Mouse (Mus musculus): ENCODE measurements at regions not wholly inside any gene's neighbourhood (a gene's known extent, or its start where the extent isn't known, plus 50 kb on each side); places are given as distances from the start of the nearest gene placed in this dataset.
A peak's percentile ranks its signal among the peaks of the same experiment; 100 is the strongest.

DNA sequence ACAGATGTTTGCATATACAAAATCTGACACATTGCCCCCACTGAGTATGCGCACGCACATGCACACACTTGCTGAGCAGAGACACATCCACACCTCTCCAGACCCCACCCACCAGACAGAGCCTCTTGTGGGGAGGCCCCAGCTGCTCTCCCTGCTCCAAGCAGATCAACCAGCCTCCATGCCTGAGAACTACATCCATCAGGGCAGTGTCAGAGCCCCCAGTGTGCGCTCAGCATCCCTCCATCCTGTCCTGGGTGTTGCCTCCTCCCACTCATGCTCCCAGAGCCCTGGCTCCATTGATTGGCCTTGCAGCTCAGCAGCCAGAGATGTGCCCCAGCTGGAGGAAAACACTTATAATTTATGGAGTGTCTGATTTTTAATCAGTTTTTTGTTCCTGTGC, 124.1 kb upstream of the Rpl38 start:
- H3K4me3 ChIP-seq, result no peak overlapping the region
- peak; percentile 85 for ATAC-seq (ENCODE audit: borderline replicate concordance, extremely low read depth, low FRiP score, low TSS enrichment)
- 35% methylated on average over 3 of the region's 3 CpGs for WGBS
- peaks cover 10% of the 10 kb centered on the region for H3K4me1 ChIP-seq
- no peak overlapping the region for H3K27ac ChIP-seq
- H3K9me3 ChIP-seq, result no peaks in the 10 kb centered on the region
- H3K36me3 ChIP-seq, result no peaks in the 10 kb centered on the region
- no peak overlapping the region for H3K9ac ChIP-seq
- no peak overlapping the region for H3K4me2 ChIP-seq
- H3K27me3 ChIP-seq, result no peaks in the 10 kb centered on the region

DNA sequence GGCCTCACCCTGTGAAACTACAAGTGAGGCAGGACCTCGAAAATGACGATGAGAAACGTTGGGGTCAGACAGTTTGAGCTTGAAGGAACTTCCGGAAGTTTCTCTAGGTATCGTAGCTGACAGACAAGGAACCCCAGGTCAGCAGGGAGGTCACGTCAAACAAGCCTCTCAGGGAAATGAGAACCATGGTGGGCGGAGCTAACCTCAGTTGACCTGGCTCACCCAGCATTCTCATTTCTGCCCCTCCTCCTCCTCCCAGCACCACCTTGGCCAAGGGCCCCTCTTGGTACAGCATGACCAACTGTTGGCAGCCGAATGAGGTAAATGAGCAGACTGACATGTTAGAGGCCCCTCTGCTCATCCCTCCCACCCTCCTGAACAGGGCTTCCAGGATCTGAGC, 126.2 kb upstream of the Rpl38 start:
- no peak overlapping the region for H3K4me2 ChIP-seq
- H3K9ac ChIP-seq, result no peak overlapping the region
- peaks cover 10% of the 10 kb centered on the region for H3K4me1 ChIP-seq
- H3K4me3 ChIP-seq, result no peak overlapping the region
- WGBS, result 56% methylated on average over 8 of the region's 8 CpGs
- no peak; the same call in 1 of the 2 replicates for ATAC-seq (ENCODE audit: borderline replicate concordance, extremely low read depth, low FRiP score, low TSS enrichment)
- no peaks in the 10 kb centered on the region for H3K27me3 ChIP-seq
- no peaks in the 10 kb centered on the region for H3K9me3 ChIP-seq
- H3K36me3 ChIP-seq, result no peaks in the 10 kb centered on the region
- H3K27ac ChIP-seq, result no peak overlapping the region

DNA sequence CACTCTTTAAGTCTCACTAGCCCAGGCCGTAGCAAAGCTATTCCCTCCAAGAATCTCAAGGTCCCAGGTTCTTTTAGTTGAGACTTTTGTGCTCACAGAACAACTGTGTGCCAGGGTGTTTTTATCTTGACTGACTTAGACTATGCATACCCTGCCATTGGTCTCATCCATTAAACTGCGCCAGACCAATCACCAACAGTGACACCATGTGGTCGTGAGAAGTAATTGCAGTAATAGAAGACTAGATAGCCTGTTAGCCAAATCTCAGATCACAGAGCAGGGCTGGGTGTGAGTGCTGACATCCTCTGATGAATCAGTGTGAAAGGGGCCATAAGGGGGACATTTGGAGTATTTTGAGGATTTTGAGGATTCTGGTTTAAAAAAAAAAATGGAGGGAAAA, 127.8 kb upstream of the Rpl38 start:
- Histone ChIP-seq H3K4me3 (no peak overlapping the region), H3K27ac (no peak overlapping the region), H3K36me3 (no peaks in the 10 kb centered on the region), H3K9ac (no peak overlapping the region), H3K4me1 (peaks cover 10% of the 10 kb centered on the region), H3K27me3 (no peaks in the 10 kb centered on the region), H3K9me3 (no peaks in the 10 kb centered on the region), H3K4me2 (no peak overlapping the region)
- WGBS, result 68% methylated on average over 3 of the region's 3 CpGs
- ATAC-seq (ENCODE audit: borderline replicate concordance, extremely low read depth, low FRiP score, low TSS enrichment), result no peak

DNA sequence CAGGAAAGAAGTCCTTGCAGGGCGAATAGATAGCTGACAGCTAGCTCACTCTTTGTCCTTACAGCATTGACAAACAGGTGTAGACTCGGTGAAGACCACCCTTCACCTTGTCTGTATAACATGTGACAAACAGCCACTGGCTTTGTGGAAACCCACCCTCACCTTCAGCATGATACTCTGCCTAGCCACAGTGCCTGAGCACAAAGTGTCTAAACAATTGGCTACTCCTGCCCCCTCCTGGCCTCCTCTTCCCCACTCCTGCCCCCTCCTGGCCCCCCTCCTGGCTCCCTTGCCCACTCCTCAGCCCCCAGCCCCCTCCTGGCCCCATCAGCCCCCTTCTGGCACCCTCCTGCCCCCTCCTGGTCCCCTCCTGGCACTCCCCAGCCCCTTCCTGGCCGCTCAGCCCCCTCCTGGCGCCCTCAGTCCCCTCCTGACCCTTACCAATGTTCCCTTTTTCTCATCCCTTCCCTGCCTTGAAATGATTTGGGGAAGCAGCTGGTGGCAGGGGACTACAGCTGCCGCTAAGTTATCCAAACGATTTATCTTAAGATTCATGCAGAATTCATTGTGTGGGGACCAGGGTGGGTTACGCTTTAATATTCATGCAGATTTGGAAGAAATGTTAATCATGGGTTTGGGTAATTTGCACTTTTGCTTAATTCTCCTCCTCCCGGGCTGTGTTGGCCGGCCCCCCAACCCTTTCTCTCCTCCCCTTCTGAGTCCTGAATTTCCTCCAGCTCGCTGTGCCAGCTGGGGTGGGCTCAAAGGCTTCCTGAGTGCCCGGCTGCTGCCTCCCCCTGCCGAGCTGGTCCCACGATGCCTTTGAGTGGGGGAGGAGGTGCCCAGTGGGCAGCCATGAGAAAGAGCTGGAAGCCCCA, 131.5 kb upstream of the Rpl38 start:
- Histone ChIP-seq H3K9me3 (no peaks in the 10 kb centered on the region), H3K36me3 (no peaks in the 10 kb centered on the region), H3K27me3 (no peaks in the 10 kb centered on the region), H3K9ac (no peak overlapping the region), H3K4me3 (no peak overlapping the region), H3K4me2 (no peak overlapping the region), H3K4me1 (no peaks in the 10 kb centered on the region; the same call in 1 of the 2 replicates), H3K27ac (no peak overlapping the region)
- 24% methylated on average over 13 of the region's 13 CpGs for WGBS
- ATAC-seq (ENCODE audit: borderline replicate concordance, extremely low read depth, low FRiP score, low TSS enrichment), result no peak

DNA sequence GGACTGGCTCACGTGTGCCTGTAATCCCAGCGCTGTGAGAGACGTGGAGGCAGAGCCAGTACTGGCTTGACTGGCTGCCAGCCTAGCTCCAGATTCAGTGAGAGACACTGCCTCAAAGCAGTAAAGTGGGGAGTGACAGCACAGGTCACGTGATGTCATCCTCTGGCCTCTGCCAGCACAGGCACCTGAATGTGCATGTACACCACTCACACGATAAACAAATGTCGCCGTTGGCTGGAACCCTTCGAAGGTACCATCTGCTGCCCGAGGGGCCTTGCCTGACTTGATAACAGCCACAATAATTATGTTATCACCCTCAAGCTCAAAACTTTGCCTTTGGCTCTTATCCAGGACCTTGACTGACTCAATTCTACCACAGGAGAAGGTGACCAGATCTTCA, 132.4 kb upstream of the Rpl38 start:
- 84% methylated on average over 9 of the region's 9 CpGs for WGBS
- ATAC-seq (ENCODE audit: borderline replicate concordance, extremely low read depth, low FRiP score, low TSS enrichment), result no peak
- no peaks in the 10 kb centered on the region for H3K36me3 ChIP-seq
- no peak overlapping the region for H3K9ac ChIP-seq
- H3K27me3 ChIP-seq, result no peaks in the 10 kb centered on the region
- no peak overlapping the region for H3K27ac ChIP-seq
- H3K4me1 ChIP-seq, result no peaks in the 10 kb centered on the region
- no peak overlapping the region for H3K4me2 ChIP-seq
- no peaks in the 10 kb centered on the region for H3K9me3 ChIP-seq
- no peak overlapping the region for H3K4me3 ChIP-seq

DNA sequence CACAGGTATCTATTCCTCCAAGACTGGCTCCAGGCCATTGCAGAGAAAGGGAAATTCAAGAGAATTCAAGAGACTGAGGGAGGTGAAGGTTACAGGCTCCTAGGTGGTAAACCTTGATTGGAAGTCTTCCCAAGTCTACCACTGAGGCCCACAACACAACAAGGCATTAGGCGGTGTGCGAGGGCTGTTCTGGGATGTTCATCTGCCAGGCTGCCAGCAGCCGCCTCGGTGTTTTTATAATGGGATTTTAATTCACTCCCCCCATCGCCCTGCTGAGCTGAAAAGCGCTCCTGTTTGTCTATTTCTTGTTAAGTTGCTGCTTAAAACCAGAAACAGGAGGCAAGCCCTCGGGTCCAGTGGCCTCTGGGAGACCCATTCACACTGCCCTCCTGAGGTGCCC, 133.9 kb upstream of the Rpl38 start:
- Histone ChIP-seq H3K9ac (no peak overlapping the region), H3K4me2 (no peak overlapping the region), H3K4me3 (no peak overlapping the region), H3K27ac (no peak overlapping the region), H3K4me1 (no peaks in the 10 kb centered on the region), H3K36me3 (no peaks in the 10 kb centered on the region), H3K27me3 (no peaks in the 10 kb centered on the region), H3K9me3 (no peaks in the 10 kb centered on the region)
- no peak for ATAC-seq (ENCODE audit: borderline replicate concordance, extremely low read depth, low FRiP score, low TSS enrichment)
- 82% methylated on average over 7 of the region's 7 CpGs for WGBS

DNA sequence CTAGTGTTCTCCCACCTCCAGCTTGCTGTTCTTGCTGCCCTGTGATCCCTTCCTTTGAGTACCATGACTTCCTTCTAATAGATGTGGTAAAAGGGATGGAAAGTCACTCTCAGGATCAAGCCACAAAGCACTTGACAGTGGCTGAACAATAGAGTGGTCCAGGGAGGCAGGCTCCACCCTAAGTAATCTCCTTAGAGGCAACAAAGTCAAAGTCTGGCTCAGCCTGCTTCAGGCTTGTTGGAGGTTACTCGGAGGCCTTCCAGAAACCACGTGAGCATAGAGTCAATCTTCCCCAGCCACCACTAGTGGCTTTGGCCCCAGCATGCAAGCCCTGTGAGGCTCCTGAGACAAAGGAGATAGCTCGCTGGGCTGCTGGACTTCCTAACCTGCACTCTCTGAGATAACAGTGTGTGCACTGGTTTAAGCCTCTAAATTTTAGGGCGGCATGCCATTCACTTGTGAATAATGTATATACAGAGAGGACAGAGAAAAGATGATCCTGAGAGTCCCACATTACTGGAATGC, 137.0 kb upstream of the Rpl38 start:
- no peak overlapping the region for H3K27ac ChIP-seq
- no peak overlapping the region for H3K9ac ChIP-seq
- no peaks in the 10 kb centered on the region for H3K27me3 ChIP-seq
- 45% methylated on average over 4 of the region's 4 CpGs for WGBS
- ATAC-seq (ENCODE audit: borderline replicate concordance, extremely low read depth, low FRiP score, low TSS enrichment), result no peak
- H3K4me1 ChIP-seq, result no peaks in the 10 kb centered on the region
- no peaks in the 10 kb centered on the region for H3K36me3 ChIP-seq
- H3K9me3 ChIP-seq, result no peaks in the 10 kb centered on the region
- H3K4me2 ChIP-seq, result no peak overlapping the region
- H3K4me3 ChIP-seq, result no peak overlapping the region

DNA sequence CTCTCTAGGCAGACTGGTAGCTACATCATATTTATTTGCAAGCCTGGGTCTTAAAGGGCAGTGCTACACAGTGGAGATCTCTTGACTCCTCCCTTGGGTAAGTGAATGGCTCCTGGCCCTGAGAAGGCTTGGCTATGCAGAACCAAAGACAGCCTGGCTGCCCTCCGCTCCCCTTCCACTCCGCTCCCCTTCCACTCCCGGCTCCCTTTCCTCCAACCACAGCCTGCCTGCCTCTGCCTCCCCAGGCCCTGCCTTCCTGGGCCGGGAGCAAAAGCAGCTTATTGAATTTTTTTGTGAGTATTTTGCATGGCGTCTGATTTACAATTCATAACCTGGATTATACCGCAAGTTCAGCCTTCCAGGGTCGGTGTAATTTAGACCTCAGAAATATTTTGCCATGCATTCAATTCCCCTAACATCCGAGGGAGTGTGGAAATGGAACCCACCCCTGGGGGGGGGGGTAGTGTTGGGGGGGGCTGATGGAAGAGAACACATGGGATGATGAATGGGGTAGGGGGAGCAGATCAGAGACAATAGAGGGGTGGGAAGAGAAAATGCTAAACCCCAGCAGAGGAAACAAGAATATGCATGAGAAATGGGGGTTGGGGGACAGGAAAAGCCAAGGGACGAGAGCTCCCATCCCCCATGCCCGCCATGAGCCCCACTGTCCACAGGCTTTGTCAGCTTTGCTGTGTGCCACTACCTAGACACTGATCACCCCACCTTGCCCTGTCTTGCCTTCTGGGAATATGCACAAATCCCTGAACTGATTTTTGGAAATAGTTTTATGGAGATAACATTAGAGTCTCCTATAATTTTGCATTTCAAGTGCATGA, 139.2 kb upstream of the Rpl38 start:
- H3K4me3 ChIP-seq, result no peak overlapping the region
- H3K27ac ChIP-seq, result no peak overlapping the region
- H3K4me2 ChIP-seq, result no peak overlapping the region
- no peaks in the 10 kb centered on the region for H3K4me1 ChIP-seq
- no peaks in the 10 kb centered on the region for H3K9me3 ChIP-seq
- WGBS, result 47% methylated on average over 10 of the region's 10 CpGs
- H3K36me3 ChIP-seq, result no peaks in the 10 kb centered on the region
- no peaks in the 10 kb centered on the region for H3K27me3 ChIP-seq
- no peak overlapping the region for H3K9ac ChIP-seq
- ATAC-seq (ENCODE audit: borderline replicate concordance, extremely low read depth, low FRiP score, low TSS enrichment), result no peak

DNA sequence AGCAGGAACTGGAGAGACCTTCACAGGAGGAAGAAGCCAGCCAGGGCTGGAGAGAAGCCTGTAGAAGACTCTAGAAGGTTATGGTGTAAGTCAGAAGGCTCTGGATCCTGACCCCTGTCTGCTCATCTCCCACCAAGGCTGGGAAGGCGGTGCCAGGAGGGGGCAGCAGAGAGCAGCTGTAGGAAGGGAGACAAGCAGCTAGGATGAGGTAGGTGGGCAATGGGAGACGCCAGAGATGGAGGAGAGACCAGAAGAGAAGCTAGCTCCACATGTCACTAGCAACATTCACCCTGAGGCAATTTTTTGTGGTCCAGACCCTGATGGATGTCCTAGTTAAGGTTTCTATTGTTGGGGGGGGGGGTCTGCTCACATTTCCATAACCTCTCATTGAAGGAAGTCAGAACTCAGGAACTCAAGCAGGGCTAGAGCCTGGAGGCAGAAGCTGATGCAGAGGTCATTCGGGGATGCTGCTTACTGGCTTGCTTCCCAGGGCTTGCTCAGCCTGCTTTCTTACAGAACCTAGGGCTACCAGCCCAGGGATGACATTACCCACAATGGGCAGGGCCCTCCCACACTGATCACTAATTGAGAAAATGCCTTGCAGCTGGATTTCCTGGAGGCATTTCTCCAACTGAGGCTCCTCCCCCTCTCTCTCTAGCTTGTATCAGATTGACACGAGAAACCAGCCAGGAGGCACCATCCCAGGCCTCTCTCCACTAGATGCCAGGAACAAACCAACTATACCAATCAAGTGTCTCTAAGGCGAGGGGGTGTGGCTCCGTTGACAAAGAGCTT, 144.7 kb upstream of the Rpl38 start:
- H3K4me1 ChIP-seq, result no peaks in the 10 kb centered on the region
- ATAC-seq (ENCODE audit: borderline replicate concordance, extremely low read depth, low FRiP score, low TSS enrichment), result peak; percentile 31; the same call in 1 of the 2 replicates

DNA sequence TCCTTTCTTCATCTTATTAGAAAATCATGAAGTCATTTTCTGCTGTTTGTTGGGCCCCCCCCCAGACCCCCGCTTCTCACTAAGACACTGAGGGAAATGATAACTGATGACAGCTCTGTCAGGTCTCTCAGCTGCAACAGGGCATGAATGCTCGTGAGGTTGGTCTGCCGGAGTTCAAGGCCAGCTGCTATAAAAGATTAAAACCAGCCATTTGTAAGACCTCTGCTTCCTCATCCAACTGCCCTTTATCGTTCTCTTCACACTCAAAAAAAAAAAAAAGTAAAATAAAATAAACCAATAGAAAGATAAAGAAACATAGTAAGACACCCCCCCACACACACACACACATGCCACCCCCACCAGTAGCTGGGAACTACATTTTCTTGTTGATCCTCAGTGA, 153.0 kb upstream of the Rpl38 start:
- Histone ChIP-seq H3K9me3 (no peaks in the 10 kb centered on the region), H3K36me3 (no peaks in the 10 kb centered on the region), H3K27ac (no peak overlapping the region), H3K9ac (no peak overlapping the region), H3K4me3 (no peak overlapping the region), H3K4me2 (no peak overlapping the region), H3K27me3 (0 out of 2 replicates have a peak, but pooled peaks cover 4% of the 10 kb centered on the region), H3K4me1 (peaks cover 4% of the 10 kb centered on the region; the same call in 1 of the 2 replicates)
- WGBS, result 48% methylated on average over 4 of the region's 4 CpGs
- no peak for ATAC-seq (ENCODE audit: borderline replicate concordance, extremely low read depth, low FRiP score, low TSS enrichment)

More for the DNA sequence above, 144.7 kb upstream of the Rpl38 start:
- Histone ChIP-seq H3K9ac (no peak overlapping the region), H3K27me3 (no peaks in the 10 kb centered on the region), H3K36me3 (no peaks in the 10 kb centered on the region), H3K4me3 (no peak overlapping the region), H3K9me3 (no peaks in the 10 kb centered on the region), H3K4me2 (no peak overlapping the region), H3K27ac (no peak overlapping the region)
- WGBS, result 48% methylated on average over 6 of the region's 6 CpGs

DNA sequence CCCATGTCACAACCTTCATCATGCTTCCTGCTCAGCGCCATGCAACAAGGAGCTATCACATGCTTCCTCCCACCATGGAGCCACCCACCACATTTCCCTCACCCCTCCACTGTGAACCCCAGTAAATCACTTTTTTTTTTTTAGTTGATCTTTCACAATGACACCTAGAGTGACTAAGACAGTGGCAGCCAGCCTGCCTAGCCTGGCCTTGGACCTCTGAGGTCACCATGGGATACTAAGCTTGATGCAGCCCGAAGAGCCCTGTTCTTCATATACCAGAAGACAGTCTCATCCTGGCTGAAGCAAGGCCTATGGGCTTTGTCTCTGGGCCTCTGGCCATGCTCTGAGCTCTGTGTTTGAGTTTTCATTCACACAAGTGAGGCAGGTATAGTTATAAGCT, 154.2 kb upstream of the Rpl38 start:
- Histone ChIP-seq H3K9me3 (no peaks in the 10 kb centered on the region), H3K27me3 (0 out of 2 replicates have a peak, but pooled peaks cover 4% of the 10 kb centered on the region), H3K4me1 (peaks cover 4% of the 10 kb centered on the region; the same call in 1 of the 2 replicates), H3K36me3 (no peaks in the 10 kb centered on the region), H3K4me3 (no peak overlapping the region), H3K9ac (no peak overlapping the region), H3K4me2 (no peak overlapping the region), H3K27ac (no peak overlapping the region)
- no peak for ATAC-seq (ENCODE audit: borderline replicate concordance, extremely low read depth, low FRiP score, low TSS enrichment)
- 82% methylated on average over 2 of the region's 2 CpGs for whole genome bisulfite sequencing
